Mouse (Mus musculus) c-Kit-positive CD71-negative TER-119-negative erythroid progenitor cells, embryonic 14.5 days (primary cell): ENCODE results near the gene Apc2.

Source experiments
- DNase-seq: peaks from one replicate; pipeline ENCODE4 v3.0.0-alpha.2; 2013; ENCODE audit warnings: low read depth

Apc2 gene

GRCm38 (mm10) chr10:80321014-80321669 lies 25.4 kb downstream of the Apc2 start:
- no peak for DNase-seq

- no peak for DNase-seq
These were observed 26.1 kb downstream of the Apc2 start for GRCm38 (mm10) chr10:80321670-80322581.

- DNase-seq, result no peak
These were observed 27.0 kb downstream of the Apc2 start for GRCm38 (mm10) chr10:80322811-80323211.

GRCm38 (mm10) chr10:80323261-80324119 lies 27.7 kb downstream of the Apc2 start:
- no peak for DNase-seq

- no peak for DNase-seq
These were observed 28.6 kb downstream of the Apc2 start for GRCm38 (mm10) chr10:80324120-80325037.

GRCm38 (mm10) chr10:80325045-80325444 lies 29.3 kb downstream of the Apc2 start:
- no peak for DNase-seq

- DNase-seq, result peak; percentile 95
These were observed 33.7 kb downstream of the Apc2 start, which contains the start of the genes Pcsk4 and Reep6 for GRCm38 (mm10) chr10:80329273-80330081. Pcsk4 (minus strand) TSS chr10:80329498. Reep6 (plus strand) TSS chr10:80329953.

GRCm38 (mm10) chr10:80330084-80330483 lies 34.3 kb downstream of the Apc2 start:
- no peak for DNase-seq

- DNase-seq, result no peak
These were observed 35.1 kb downstream of the Apc2 start for GRCm38 (mm10) chr10:80330888-80331287.

- no peak for DNase-seq
These were observed 36.1 kb downstream of the Apc2 start for GRCm38 (mm10) chr10:80331636-80332524.

- no peak for DNase-seq
These were observed 36.8 kb downstream of the Apc2 start for GRCm38 (mm10) chr10:80332525-80332989.

- DNase-seq, result no peak
These were observed 40.5 kb downstream of the Apc2 start for GRCm38 (mm10) chr10:80336263-80336662.

GRCm38 (mm10) chr10:80339941-80340750 lies 44.4 kb downstream of the Apc2 start:
- peak; percentile 88 for DNase-seq

- no peak for DNase-seq
These were observed 45.2 kb downstream of the Apc2 start for GRCm38 (mm10) chr10:80341026-80341425.

- no peak for DNase-seq
These were observed 45.9 kb downstream of the Apc2 start for GRCm38 (mm10) chr10:80341491-80342304.

- no peak for DNase-seq
These were observed 46.5 kb downstream of the Apc2 start for GRCm38 (mm10) chr10:80342305-80342748.

- peak; percentile 82 for DNase-seq
These were observed 47.1 kb downstream of the Apc2 start for GRCm38 (mm10) chr10:80342749-80343424.
